In genomic region chr4:126259063-126259462, GRCm38 (mm10) we compare ENCODE assay signal across 8 mouse cellular contexts. TPM values are rescaled to one million over a fixed set of nuclear protein-coding genes. Genes with fewer than 3 reads are reported as not detected.
A peak's percentile ranks its signal among the peaks of the same experiment; 100 is the strongest.
DNase-seq lines count a peak whose midpoint lies in the region; ATAC-seq and TF ChIP-seq lines count a peak whose summit lies in the region.

No protein-coding gene starts in this region.

- peak overlapping the region; percentile 29 for H3K4me3 ChIP-seq in kidney, embryonic 15.5 days (replicated peaks)
- H3K4me3 ChIP-seq in brown adipose tissue, adult 24 weeks (ENCODE audit: insufficient read depth, low read depth, low read length): no peak overlapping the region
- H3K4me3 ChIP-seq in heart, embryonic 15.5 days: peak overlapping the region; percentile 18; the same call in 1 of the 2 replicates
- no peak overlapping the region for H3K4me3 ChIP-seq in liver, postnatal 0 days (ENCODE audit: low read depth, low read length)

- peaks cover 74% of the 10 kb centered on the region for H3K4me1 ChIP-seq in kidney, embryonic 15.5 days
- H3K4me1 ChIP-seq in brown adipose tissue, adult 24 weeks (ENCODE audit: control insufficient read depth, insufficient read depth, insufficient read length, low read length): peaks cover 37% of the 10 kb centered on the region
- H3K4me1 ChIP-seq in heart, embryonic 15.5 days (replicated peaks): peaks cover 72% of the 10 kb centered on the region
- peaks cover 71% of the 10 kb centered on the region for H3K4me1 ChIP-seq in liver, postnatal 0 days (ENCODE audit: insufficient read depth)

- H3K9me3 ChIP-seq in kidney, embryonic 15.5 days (replicated peaks): no peaks in the 10 kb centered on the region
- no peaks in the 10 kb centered on the region for H3K9me3 ChIP-seq in heart, embryonic 15.5 days (replicated peaks)
- H3K9me3 ChIP-seq in liver, postnatal 0 days (ENCODE audit: low read length): no peaks in the 10 kb centered on the region

- DNase-seq in kidney, postnatal 25 days: no peak
- no peak for DNase-seq in liver, postnatal 0 days
- DNase-seq in right cerebral cortex, postnatal 10 days (ENCODE audit: low spot score in 2 of 2): no peak
- no peak for DNase-seq in right cerebral cortex, adult 2 months (ENCODE audit: low spot score in 2 of 2)
- DNase-seq in frontal cortex, postnatal 25 days (ENCODE audit: low spot score in 2 of 2): no peak

- no peaks in the 10 kb centered on the region for H3K27me3 ChIP-seq in kidney, embryonic 15.5 days
- H3K27me3 ChIP-seq in heart, embryonic 15.5 days: no peaks in the 10 kb centered on the region
- H3K27me3 ChIP-seq in liver, postnatal 0 days (ENCODE audit: insufficient read depth, low read length): 0 out of 2 replicates have a peak, but pooled peaks cover 2% of the 10 kb centered on the region

- WGBS in kidney, embryonic 15.5 days: 28% methylated on average over 3 of the region's 3 CpGs
- WGBS in heart, embryonic 15.5 days: 29% methylated on average over 3 of the region's 3 CpGs
- 24% methylated on average over 3 of the region's 3 CpGs for WGBS in liver, postnatal 0 days (ENCODE audit: insufficient replicate concordance)

- H3K9ac ChIP-seq in kidney, embryonic 15.5 days: peak overlapping the region; percentile 29; the same call in 1 of the 2 replicates
- no peak overlapping the region for H3K9ac ChIP-seq in heart, embryonic 15.5 days
- no peak overlapping the region for H3K9ac ChIP-seq in liver, postnatal 0 days (replicated peaks)

- TF ChIP-seq EP300 in liver, postnatal 0 days (IDR thresholded peaks at IDR 0.05; ENCODE audit: low read depth): no peak

- ATAC-seq in kidney, embryonic 15.5 days (replicated peaks; ENCODE audit: low FRiP score): no peak
- no peak for ATAC-seq in heart, embryonic 15.5 days (replicated peaks; ENCODE audit: insufficient number of reproducible peaks, insufficient read depth, low FRiP score, low read depth)
- ATAC-seq in liver, postnatal 0 days: no peak

- peak overlapping the region; percentile 97 for H3K27ac ChIP-seq in kidney, embryonic 15.5 days
- peak overlapping the region; percentile 99 for H3K27ac ChIP-seq in brown adipose tissue, adult 24 weeks (replicated peaks; ENCODE audit: low read depth, low read length)
- peak overlapping the region; percentile 89 for H3K27ac ChIP-seq in heart, embryonic 15.5 days
- peak overlapping the region; percentile 86 for H3K27ac ChIP-seq in liver, postnatal 0 days (ENCODE audit: low read depth)

- no peak for TF ChIP-seq CTCF in liver, postnatal 0 days (IDR thresholded peaks at IDR 0.05; ENCODE audit: low read depth)

- peak overlapping the region; percentile 56 for H3K4me2 ChIP-seq in kidney, embryonic 15.5 days
- H3K4me2 ChIP-seq in heart, embryonic 15.5 days: peak overlapping the region; percentile 57
- H3K4me2 ChIP-seq in liver, postnatal 0 days (ENCODE audit: low read depth, low read length): no peak overlapping the region

- H3K36me3 ChIP-seq in kidney, embryonic 15.5 days: no peaks in the 10 kb centered on the region
- no peaks in the 10 kb centered on the region for H3K36me3 ChIP-seq in heart, embryonic 15.5 days
- no peaks in the 10 kb centered on the region for H3K36me3 ChIP-seq in liver, postnatal 0 days (replicated peaks; ENCODE audit: insufficient read depth, low read length)

RNA-seq across cellular contexts. Expression of gene Map7d1, which starts 2.9 kb away (rescaled TPM):
- 39.6 and 40.7 TPM in 2 replicates for polyA plus RNA-seq in kidney, embryonic 15.5 days (2015; fragmentation: Nextera tagmentation; extraction: Ambion mirVana)
- polyA plus RNA-seq in brown adipose tissue, adult 24 weeks (2012; ENCODE audit: insufficient read depth, insufficient read length, missing spikeins): 27.0 and 28.4 TPM in 2 replicates
- 39.4 and 50.7 TPM in 2 replicates for polyA plus RNA-seq in heart, embryonic 15.5 days (2015; fragmentation: Nextera tagmentation; extraction: Ambion mirVana)
- 7.2 and 10.0 TPM in 2 replicates for polyA plus RNA-seq in liver, postnatal 0 days (2015; fragmentation: Nextera tagmentation; extraction: Ambion mirVana)

RNA-seq across cellular contexts. Expression of gene Trappc3, which starts 3.1 kb away (rescaled TPM):
- polyA plus RNA-seq in kidney, embryonic 15.5 days (2015; fragmentation: Nextera tagmentation; extraction: Ambion mirVana): 106 and 111 TPM in 2 replicates
- polyA plus RNA-seq in brown adipose tissue, adult 24 weeks (2012; ENCODE audit: insufficient read depth, insufficient read length, missing spikeins): 73.3 and 97.6 TPM in 2 replicates
- 73.1 and 77.6 TPM in 2 replicates for polyA plus RNA-seq in heart, embryonic 15.5 days (2015; fragmentation: Nextera tagmentation; extraction: Ambion mirVana)
- 39.0 and 39.2 TPM in 2 replicates for polyA plus RNA-seq in liver, postnatal 0 days (2015; fragmentation: Nextera tagmentation; extraction: Ambion mirVana)

RNA-seq across cellular contexts. Expression of gene Col8a2, which starts 27.5 kb away (rescaled TPM):
- polyA plus RNA-seq in kidney, embryonic 15.5 days (2015; fragmentation: Nextera tagmentation; extraction: Ambion mirVana): 10.6 and 15.2 TPM in 2 replicates
- polyA plus RNA-seq in brown adipose tissue, adult 24 weeks (2012; ENCODE audit: insufficient read depth, insufficient read length, missing spikeins): not detected in 2 replicates
- 5.2 and 10.9 TPM in 2 replicates for polyA plus RNA-seq in heart, embryonic 15.5 days (2015; fragmentation: Nextera tagmentation; extraction: Ambion mirVana)
- polyA plus RNA-seq in liver, postnatal 0 days (2015; fragmentation: Nextera tagmentation; extraction: Ambion mirVana): 0.25 and 0.26 TPM in 2 replicates

RNA-seq across cellular contexts. Expression of gene Thrap3, which starts 56.5 kb away (rescaled TPM):
- 219 and 230 TPM in 2 replicates for polyA plus RNA-seq in kidney, embryonic 15.5 days (2015; fragmentation: Nextera tagmentation; extraction: Ambion mirVana)
- polyA plus RNA-seq in brown adipose tissue, adult 24 weeks (2012; ENCODE audit: insufficient read depth, insufficient read length, missing spikeins): 65.6 and 120 TPM in 2 replicates
- polyA plus RNA-seq in heart, embryonic 15.5 days (2015; fragmentation: Nextera tagmentation; extraction: Ambion mirVana): 129 and 149 TPM in 2 replicates
- 47.8 and 62.4 TPM in 2 replicates for polyA plus RNA-seq in liver, postnatal 0 days (2015; fragmentation: Nextera tagmentation; extraction: Ambion mirVana)

Comparison
In these comparisons a context has a peak if more than half of its experiments do, and no peak if none do; other contexts are left out.
1. H3K4me3 ChIP-seq: peak in kidney, embryonic 15.5 days (single experiment) and heart, embryonic 15.5 days (single experiment); none in brown adipose tissue, adult 24 weeks (single experiment) and liver, postnatal 0 days (single experiment).
2. Peak in every context shown above with its lines, with median percentiles within 50 percentile points of each other: H3K27ac ChIP-seq.